Mouse (Mus musculus): Measurements from ENCODE around the gene Ppm1a.

GRCm38 (mm10) chr12:72771711-72772110 is 14.5 kb downstream of the Ppm1a start:
- TF ChIP-seq ZNF384 (IDR thresholded peaks at IDR 0.05; ENCODE audit: low read depth, low read length) (no peak), CHD2 (IDR thresholded peaks at IDR 0.05; ENCODE audit: low read depth, low read length) (no peak)

Data from ES-E14 (cell line).